Mouse (Mus musculus) kidney, postnatal 0 days (tissue): ENCODE results near the gene Klk7. TPM values are rescaled to one million over a fixed set of nuclear protein-coding genes. Genes with fewer than 3 reads are reported as not detected.

Experiments used
- ATAC-seq: fragments of 200-750 bp; cut with Nextera tagmentation; replicated peaks from 2 replicates; pipeline ENCODE4 v1.8.0; 2017; ENCODE audit warnings: low read depth, moderate number of reproducible peaks, moderate TSS enrichment, moderate library complexity; ENCODE audit not compliant: low FRiP score
- DNase-seq: peaks from one replicate; pipeline ENCODE4 v3.0.0-alpha.2; 2016; ENCODE audit warnings: low spot score
- H3K27ac ChIP-seq: fragments of 300-500 bp; sonication (generic); 2 replicates; pipeline ENCODE4 v1.5.1; 2014; ENCODE audit warnings: mild to moderate bottlenecking
- H3K27me3 ChIP-seq: fragments of 300-500 bp; sonication (generic); 2 replicates; pipeline ENCODE4 v1.6.1; 2014; ENCODE audit warnings: low read length, mixed read lengths; ENCODE audit not compliant: insufficient read depth
- H3K36me3 ChIP-seq: fragments of 300-500 bp; sonication (generic); 2 replicates; pipeline ENCODE4 v1.6.1; 2014; ENCODE audit warnings: low read length, mixed read lengths; ENCODE audit not compliant: insufficient read depth
- H3K4me1 ChIP-seq: fragments of 300-500 bp; sonication (generic); replicated peaks from 2 replicates; pipeline ENCODE4 v1.6.1; 2014; ENCODE audit warnings: antibody characterized with exemption, low read length, mixed read lengths; ENCODE audit not compliant: insufficient read depth
- H3K4me2 ChIP-seq: fragments of 300-500 bp; sonication (generic); 2 replicates; pipeline ENCODE4 v1.6.1; 2014; ENCODE audit warnings: mild to moderate bottlenecking, low read length, moderate library complexity, mixed read lengths
- H3K4me3 ChIP-seq: fragments of 300-500 bp; sonication (generic); replicated peaks from 2 replicates; pipeline ENCODE4 v1.5.1; 2014; ENCODE audit warnings: low read depth, low read length
- H3K9ac ChIP-seq: fragments of 300-500 bp; sonication (generic); 2 replicates; pipeline ENCODE4 v1.6.1; 2014; ENCODE audit warnings: low read depth, low read length
- H3K9me3 ChIP-seq: fragments of 300-500 bp; sonication (generic); replicated peaks from 2 replicates; pipeline ENCODE4 v1.6.1; 2016; ENCODE audit warnings: low read length, inconsistent platforms, mixed read lengths
- CTCF ChIP-seq: IDR thresholded peaks from 2 replicates; pipeline ENCODE4 v1.5.1; 2016; ENCODE audit warnings: antibody characterized with exemption, low read depth, mild to moderate bottlenecking, moderate library complexity
- WGBS: fragments of 180-500 bp; shearing (Covaris S2); extraction: QIAGEN DNeasy Blood & Tissue Kit; methylation state at CpG from one replicate; pipeline ENCODE4 v1.1.7; 2014; 5-methylcytosine and 5-hydroxymethylcytosine counted together
- polyA plus RNA-seq: library from polyadenylated mRNA; unstranded; fragments of >200 nt; fragmentation: Nextera tagmentation; extraction: Ambion mirVana; gene quantifications from 2 replicates; pipeline ENCODE4 v1.2.1, GENCODE M21; 2015

Klk7 gene
- polyA plus RNA-seq, 1 experiment from 2014 or later, result not detected

DNA sequence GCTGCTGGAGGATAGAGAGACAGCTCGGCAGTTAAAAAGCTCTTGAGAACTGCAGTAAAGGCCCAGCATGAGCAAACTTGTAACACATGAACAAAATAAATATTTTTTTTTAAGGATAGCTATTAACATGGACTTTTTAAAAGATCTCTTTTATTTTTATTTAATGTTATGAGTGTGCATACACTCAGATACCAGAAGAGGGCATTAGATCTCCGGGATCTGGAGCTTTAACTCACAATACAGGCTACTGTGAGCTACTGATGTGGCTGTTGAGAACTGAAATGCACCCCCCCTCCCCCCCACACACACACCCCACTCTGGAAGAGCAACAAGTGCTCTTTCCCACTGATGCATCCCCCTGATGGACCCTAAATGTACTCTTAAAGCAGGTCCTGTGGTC is 21.8 kb upstream of the Klk7 start:
- no peak overlapping the region for H3K9ac ChIP-seq
- DNase-seq, result peak; percentile 10
- no peaks in the 10 kb centered on the region for H3K9me3 ChIP-seq
- H3K4me1 ChIP-seq, result no peaks in the 10 kb centered on the region
- H3K27me3 ChIP-seq, result no peaks in the 10 kb centered on the region
- ATAC-seq, result no peak
- H3K27ac ChIP-seq, result no peak overlapping the region
- 59% methylated on average over 2 of the region's 2 CpGs for WGBS
- H3K4me2 ChIP-seq, result no peak overlapping the region
- no peaks in the 10 kb centered on the region for H3K36me3 ChIP-seq
- no peak overlapping the region for H3K4me3 ChIP-seq
- TF ChIP-seq CTCF, result peak; percentile 41; the same call in 1 of the 2 replicates

DNA sequence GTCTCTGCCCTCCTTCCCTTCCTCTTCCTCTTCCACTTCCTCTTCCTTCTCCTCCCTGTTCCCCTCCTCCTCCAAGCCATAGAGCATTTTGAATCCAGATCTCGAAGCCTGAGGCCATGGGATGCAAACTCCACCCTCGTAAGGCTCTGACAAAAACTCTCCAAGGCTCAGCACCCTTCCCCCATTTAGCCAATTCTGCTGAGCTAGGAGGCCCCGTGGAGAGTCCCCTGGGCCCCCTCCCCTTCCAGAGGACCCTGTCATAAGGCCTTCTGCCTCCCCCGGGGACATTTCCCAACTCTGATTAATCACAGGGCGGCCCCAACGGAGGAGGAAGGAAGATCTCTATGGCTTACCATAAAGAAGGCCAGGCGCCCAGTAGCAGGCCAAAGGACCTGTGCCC is 19.5 kb upstream of the Klk7 start, which contains the start of gene Klk9:
Gene Klk9 (plus strand): TSS at position 301 of the 400 bp plus-strand sequence.
- Histone ChIP-seq H3K9ac (no peak within 1 kb of the TSS), H3K4me3 (no peak within 1 kb of the TSS), H3K27ac (no peak within 1 kb of the TSS), H3K9me3 (no peaks in the 10 kb centered on the region), H3K27me3 (no peaks in the 10 kb centered on the region), H3K4me2 (no peak within 1 kb of the TSS), H3K4me1 (peaks cover 3% of the 10 kb centered on the region), H3K36me3 (no peaks in the 10 kb centered on the region)
- TF ChIP-seq CTCF, result no peak
- 76% methylated on average over 7 of the region's 7 CpGs for WGBS
- ATAC-seq, result no peak
- no peak for DNase-seq

GRCm38 (mm10) chr7:43796355-43796754 is 14.7 kb upstream of the Klk7 start:
- Histone ChIP-seq H3K27me3 (no peaks in the 10 kb centered on the region), H3K4me1 (peaks cover 6% of the 10 kb centered on the region), H3K4me2 (peak overlapping the region; percentile 93), H3K4me3 (peak overlapping the region; percentile 49), H3K36me3 (no peaks in the 10 kb centered on the region), H3K27ac (no peak overlapping the region), H3K9me3 (no peaks in the 10 kb centered on the region), H3K9ac (peak overlapping the region; percentile 47; the same call in 1 of the 2 replicates)
- TF ChIP-seq CTCF, result no peak
- ATAC-seq, result peak; percentile 3; the same call in 1 of the 2 replicates
- WGBS, result 4% methylated on average over 8 of the region's 8 CpGs
- DNase-seq, result peak; percentile 38

DNA sequence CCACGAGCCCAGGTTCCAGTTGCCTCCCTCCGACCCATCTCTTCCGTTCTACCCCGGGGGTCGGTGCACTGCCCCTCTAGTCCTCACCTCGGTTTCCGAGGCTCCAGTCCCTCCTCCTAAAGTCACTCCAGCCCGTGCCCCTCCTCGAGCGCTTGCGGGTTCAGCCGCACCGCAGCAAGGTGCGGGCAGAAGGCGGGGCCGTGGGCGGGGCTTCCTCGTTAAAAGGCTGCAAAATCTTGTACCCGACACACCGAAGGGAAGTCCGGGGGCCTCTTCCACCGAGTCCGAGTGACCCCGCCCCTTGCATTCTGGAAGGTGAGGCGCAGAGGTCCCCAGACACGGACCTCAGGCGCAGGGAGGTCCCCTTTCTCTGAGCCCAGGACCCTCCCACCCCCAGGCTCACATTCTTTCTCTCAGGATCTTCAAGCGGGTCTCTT is 13.7 kb upstream of the Klk7 start, which contains the start of gene Klk8:
Gene Klk8 (plus strand): TSS at position 245 of the 437 bp plus-strand sequence.
- H3K4me3 ChIP-seq, result peak within 1 kb of the TSS; percentile 49
- TF ChIP-seq CTCF, result no peak
- 0% methylated on average over 28 of the region's 28 CpGs for WGBS
- DNase-seq, result peak; percentile 27
- H3K27me3 ChIP-seq, result no peaks in the 10 kb centered on the region
- H3K9me3 ChIP-seq, result no peaks in the 10 kb centered on the region
- H3K4me2 ChIP-seq, result peak within 1 kb of the TSS; percentile 93
- peak; percentile 47 for ATAC-seq
- peak within 1 kb of the TSS; percentile 47 for H3K9ac ChIP-seq
- H3K27ac ChIP-seq, result no peak within 1 kb of the TSS
- no peaks in the 10 kb centered on the region for H3K36me3 ChIP-seq
- H3K4me1 ChIP-seq, result peaks cover 6% of the 10 kb centered on the region

GRCm38 (mm10) chr7:43797844-43798462 is 13.1 kb upstream of the Klk7 start:
- Histone ChIP-seq H3K4me2 (peak overlapping the region; percentile 93), H3K4me3 (peak overlapping the region; percentile 49), H3K27me3 (no peaks in the 10 kb centered on the region), H3K9ac (peak overlapping the region; percentile 47; the same call in 1 of the 2 replicates), H3K4me1 (peaks cover 6% of the 10 kb centered on the region), H3K36me3 (no peaks in the 10 kb centered on the region), H3K9me3 (no peaks in the 10 kb centered on the region), H3K27ac (no peak overlapping the region)
- TF ChIP-seq CTCF, result no peak
- ATAC-seq (peak; percentile 44), DNase-seq (peak; percentile 29)
- 37% methylated on average over 13 of the region's 13 CpGs for WGBS

DNA sequence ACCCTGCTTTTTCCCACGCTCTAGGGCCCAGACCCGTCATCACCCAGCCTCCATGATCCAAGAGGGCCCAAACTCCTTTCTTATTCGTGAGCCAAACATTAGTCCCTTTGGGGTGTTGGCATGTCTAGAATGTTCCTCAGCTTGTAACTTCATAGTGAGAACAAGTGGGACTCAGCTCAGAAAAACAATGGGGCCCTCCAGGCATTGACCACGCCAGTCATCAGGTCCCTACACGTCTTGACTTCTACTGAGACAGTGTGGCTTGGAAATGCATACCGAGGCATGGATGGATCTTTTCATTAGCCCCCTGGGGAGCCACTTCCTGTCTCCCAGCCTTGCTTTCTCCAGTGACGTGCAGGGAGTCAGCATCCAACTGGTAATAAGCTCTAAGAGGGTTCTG is 11.2 kb upstream of the Klk7 start:
- no peaks in the 10 kb centered on the region for H3K9me3 ChIP-seq
- no peak overlapping the region for H3K27ac ChIP-seq
- DNase-seq (no peak), ATAC-seq (no peak)
- H3K36me3 ChIP-seq, result no peaks in the 10 kb centered on the region
- H3K4me3 ChIP-seq, result no peak overlapping the region
- H3K9ac ChIP-seq, result no peak overlapping the region
- no peaks in the 10 kb centered on the region for H3K27me3 ChIP-seq
- peaks cover 6% of the 10 kb centered on the region for H3K4me1 ChIP-seq
- TF ChIP-seq CTCF, result no peak
- WGBS, result 72% methylated on average over 7 of the region's 7 CpGs
- H3K4me2 ChIP-seq, result no peak overlapping the region
